Mouse (Mus musculus) adrenal gland, postnatal 14 days (tissue): Measurements from ENCODE around the gene Gm12184. TPM values are rescaled to one million over a fixed set of nuclear protein-coding genes. Genes with fewer than 3 reads are reported as not detected.
A peak's percentile ranks its signal among the peaks of the same experiment; 100 is the strongest.
"Not testable (repeated sequence)": the region's sequence is repeated elsewhere in the genome, so short reads cannot be mapped to it uniquely, and the experiment has no call there.

ENCODE experiments used
- DNase-seq: peaks from one replicate; pipeline ENCODE4 v3.0.0; 2021; ENCODE audit warnings: mixed read lengths
- total RNA-seq: library from RNA; stranded (reverse); gene quantifications from 2 replicates; pipeline ENCODE4 v1.2.3, GENCODE M21; 2021

Gm12184 gene
- total RNA-seq, 1 experiment from 2014 or later, result 2.3 TPM

DNA sequence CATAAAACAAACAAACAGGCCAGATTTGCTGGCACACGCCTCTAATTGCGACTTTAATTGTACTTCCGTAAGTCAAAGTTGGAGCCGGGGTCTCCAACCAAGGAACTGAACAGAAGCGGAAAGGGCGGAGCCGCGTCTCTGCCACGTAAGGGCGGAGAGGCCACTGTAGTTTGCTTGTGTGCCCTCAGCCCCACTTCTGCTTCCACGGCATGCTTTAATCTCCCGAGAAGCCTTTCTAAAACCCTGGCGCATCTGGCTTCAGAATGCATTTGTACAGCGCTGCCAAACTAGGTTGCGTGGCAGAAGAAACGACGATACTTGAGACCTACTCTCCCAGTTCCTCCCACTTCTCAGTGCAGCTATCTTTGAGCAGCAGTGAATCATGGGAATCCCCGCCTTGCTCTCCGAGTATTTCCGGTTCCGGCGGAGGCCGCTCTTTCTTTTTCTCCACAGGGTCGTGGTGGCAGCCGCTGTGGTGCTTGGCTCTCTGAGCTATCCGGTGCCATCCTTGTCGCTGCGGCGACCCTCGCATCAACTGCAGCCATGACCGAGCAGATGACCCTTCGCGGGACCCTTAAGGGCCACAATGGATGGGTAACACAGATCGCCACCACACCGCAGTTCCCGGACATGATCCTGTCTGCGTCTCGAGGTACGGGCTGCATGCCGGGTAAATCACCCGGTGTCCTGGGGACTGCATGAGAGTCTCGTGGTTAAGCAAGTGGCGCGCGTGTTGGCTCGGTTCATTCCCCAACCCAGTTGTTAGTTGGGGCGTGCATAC is 26.3 kb downstream of the Gm12184 start, which contains the start of gene Rack1:
Rack1 (plus strand) TSS at position 412 of the 781 bp plus-strand sequence.
- peak; percentile 93 for DNase-seq

DNA sequence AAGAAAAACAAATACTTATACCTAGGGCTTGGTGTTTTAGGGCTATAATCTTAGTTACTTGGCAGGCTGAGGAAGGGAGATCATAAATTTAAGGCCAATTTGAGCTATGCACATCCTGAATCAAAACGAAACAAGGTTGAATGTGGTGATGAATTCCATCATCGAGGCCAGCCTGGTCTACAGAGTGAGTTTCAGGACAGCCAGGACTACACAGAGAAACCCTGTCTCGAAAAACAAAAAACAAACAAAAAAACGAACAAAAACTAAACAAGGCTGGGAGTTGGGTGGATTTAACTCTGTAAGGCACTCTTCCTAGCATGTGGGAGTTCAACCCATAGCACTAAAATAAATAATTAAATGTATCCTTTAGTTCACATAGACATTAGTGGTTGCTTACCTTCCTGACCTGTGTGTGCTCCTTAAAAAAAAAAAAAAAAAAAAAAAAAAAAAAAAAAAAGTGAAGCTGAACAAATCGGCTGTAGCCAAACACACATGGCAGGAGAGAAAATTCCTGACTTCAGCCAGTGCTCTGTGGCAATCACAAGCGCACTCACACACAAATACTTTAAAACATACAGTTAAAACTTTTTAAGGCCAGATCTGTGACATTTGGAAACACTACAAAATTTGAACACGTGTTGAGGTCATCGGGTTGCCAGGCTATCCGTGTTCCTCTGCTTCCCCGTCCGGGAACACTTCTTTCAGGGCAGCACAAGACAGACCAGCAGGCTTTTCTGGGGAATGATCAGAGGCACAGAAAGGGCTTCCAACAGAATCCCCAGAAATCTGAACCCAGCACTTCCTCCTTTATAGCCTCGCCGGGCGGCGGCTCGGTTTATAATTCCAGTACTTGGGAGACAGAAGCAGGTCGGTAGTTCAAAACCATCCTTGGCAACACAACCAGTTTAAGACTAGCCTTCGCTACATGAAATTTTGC is 27.2 kb downstream of the Gm12184 start:
- peak; percentile 52 for DNase-seq

GRCm38 (mm10) chr11:48798308-48798707 is 28.1 kb downstream of the Gm12184 start:
- DNase-seq, result no peak

- no peak for DNase-seq
Measured at GRCm38 (mm10) chr11:48797287-48797686, 29.2 kb downstream of the Gm12184 start.

- no peak for DNase-seq
Measured at GRCm38 (mm10) chr11:48796290-48796689, 30.2 kb downstream of the Gm12184 start.

- DNase-seq, result no peak
Measured at GRCm38 (mm10) chr11:48795221-48795620, 31.2 kb downstream of the Gm12184 start.

GRCm38 (mm10) chr11:48793184-48793583 is 33.3 kb downstream of the Gm12184 start:
- no peak for DNase-seq

- not testable (repeated sequence) for DNase-seq
Measured at GRCm38 (mm10) chr11:48791894-48792293, 34.6 kb downstream of the Gm12184 start.

DNA sequence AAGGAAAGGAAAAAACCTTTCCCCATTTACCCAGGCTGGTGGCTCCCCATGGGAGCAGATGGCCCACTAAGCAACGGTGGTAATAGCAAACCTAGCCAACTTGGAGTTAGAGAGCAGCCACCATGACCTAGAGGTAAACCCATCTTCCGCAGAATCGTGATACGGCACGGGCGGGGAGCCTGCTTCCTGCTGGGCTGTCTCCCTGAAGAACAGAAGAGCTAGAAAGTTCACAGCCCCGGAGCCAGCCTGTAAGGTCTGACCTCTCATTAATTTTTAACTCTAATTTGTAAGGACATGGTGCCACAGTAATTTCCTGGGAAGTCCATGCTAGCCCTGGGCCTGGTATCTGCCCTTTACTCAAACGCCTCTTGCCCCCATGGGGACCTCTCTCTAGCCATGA is 35.5 kb downstream of the Gm12184 start:
- no peak for DNase-seq

GRCm38 (mm10) chr11:48789973-48790823 is 36.3 kb downstream of the Gm12184 start:
- DNase-seq, result peak; percentile 92

DNA sequence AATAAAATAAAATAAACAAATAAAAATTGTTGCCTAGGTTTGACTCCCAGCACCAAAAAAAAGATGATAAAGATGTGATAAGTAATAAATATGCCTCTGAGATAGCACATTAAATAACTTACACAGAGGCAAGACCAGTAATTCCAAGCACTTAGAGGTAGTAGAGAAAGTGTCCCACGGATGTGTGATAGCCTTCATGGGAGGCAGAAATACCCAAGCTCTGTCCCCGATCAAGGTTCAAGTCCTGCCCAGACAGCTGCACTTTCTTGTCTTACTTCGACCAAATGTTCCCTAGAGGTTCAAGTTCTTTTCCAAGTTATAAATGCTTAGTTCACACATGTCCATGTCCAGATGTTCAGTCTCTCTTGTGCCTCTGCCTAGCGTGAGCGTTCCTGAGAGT is 37.2 kb downstream of the Gm12184 start:
- DNase-seq, result no peak

DNA sequence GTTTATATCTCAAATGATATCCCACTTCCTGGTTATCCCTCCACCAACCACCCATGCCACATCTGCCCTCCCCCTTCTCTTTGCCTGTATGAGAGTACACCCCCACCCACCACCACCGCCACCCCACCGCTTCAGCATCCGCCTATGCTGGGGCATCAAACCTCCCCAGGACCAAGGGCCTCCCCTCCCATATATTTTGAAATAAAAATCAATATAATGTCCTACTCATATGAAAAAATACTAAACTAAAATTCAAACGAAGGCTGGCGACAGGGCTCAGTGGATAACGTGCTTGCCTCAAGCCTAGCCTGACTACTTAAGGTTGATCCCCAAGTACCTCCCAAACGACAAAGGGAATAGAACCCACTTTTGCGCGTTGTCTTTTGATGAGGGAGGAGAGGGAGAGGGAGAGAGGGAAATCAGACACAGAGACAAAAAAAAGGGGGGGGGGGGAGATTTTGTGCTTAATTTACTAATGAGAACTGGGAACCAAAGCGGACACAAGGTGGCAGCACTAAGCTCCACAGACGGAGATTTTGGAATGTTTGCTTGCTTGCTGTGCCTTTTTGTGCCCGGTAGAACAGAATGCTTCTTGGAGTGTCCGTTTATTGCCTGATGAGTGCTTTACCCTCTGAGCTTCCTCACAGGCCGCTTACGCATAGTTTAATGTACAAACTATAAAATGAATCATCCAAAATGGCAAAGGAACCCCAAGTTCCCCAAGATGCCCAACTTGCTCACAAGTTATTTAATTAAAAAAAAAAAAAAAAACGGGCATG is 38.0 kb downstream of the Gm12184 start:
- DNase-seq, result peak; percentile 85

DNA sequence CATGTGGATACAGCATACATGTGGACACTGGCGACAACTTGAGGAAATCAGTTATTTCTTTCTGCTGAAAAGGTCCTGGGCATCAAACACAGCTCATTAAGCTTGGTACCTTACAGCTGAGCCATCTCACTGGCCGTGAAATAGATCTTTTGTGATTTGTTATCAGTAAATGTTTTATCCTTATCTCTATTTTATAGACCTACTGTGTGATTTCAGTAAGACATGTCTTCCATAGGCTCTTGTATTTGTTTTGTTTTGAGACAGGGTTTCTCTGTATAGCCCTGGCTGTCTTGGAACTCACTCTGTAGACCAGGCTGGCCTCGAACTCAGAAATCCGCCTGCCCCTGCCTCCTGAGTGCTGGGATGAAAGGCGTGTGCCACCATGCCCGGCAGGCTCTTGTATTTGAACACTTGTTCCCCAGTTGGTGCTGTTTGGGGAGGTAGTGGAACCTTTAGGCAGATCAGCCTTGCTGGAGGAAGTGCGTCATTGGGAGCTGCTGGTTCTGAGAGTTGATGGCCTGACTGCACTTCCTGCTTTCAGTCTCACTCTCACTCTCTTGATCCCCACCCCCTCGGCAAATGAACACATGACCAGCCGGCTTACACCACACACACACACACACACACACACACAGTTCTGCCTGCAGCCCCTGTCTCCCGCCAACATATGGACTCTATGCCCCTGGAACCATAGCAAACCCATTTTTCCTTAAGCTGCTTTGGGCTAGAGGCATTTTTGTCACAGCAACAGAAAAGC is 38.8 kb downstream of the Gm12184 start:
- DNase-seq, result peak; percentile 59

GRCm38 (mm10) chr11:48782243-48782642 is 44.2 kb downstream of the Gm12184 start:
- no peak for DNase-seq

GRCm38 (mm10) chr11:48779450-48779849 is 47.0 kb downstream of the Gm12184 start:
- peak; percentile 67 for DNase-seq

DNA sequence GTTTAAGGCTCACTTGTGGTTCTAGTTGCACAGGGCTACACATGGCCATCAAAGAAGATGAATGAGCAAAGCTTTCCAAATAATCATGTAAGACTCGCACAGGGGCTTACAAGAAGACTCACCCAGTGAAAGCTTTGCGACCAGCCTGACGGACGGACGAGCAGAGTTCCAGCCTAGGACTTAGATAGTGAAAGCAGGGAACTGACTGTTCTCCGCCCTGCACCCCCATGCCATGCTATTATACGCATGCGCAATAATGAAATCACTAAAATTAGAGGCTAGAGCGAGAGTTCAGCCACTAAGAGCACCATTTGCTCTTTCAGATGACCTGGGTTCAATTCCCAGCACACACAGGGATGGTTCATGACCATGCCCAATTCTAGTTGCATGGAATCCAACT is 49.2 kb downstream of the Gm12184 start:
- DNase-seq, result no peak

DNA sequence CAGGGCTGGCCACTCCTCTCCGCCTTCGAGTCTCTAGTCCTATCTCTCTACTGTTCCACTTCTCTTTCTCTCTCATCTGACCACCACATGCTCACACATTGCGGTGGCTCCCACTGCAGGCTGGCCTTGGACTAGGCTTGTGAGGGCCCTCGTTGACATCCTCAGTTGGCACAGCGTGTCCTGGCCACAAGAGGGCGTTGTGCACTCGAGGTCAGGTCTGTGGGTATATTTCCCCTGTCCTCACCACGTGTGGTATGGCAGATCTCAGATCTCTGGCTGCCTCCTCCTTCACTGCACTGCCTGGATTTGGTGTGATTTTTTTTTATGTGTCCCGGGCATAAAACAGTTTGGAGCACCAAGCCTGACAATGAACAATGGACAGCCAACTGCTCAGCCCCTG is 49.8 kb downstream of the Gm12184 start:
- peak; percentile 52 for DNase-seq

GRCm38 (mm10) chr11:48775483-48775882 is 51.0 kb downstream of the Gm12184 start:
- DNase-seq, result peak; percentile 67
